Mouse (Mus musculus) ES-Bruce4 (cell line): Measurements from ENCODE around the gene Serpinb9. TPM values are rescaled to one million over a fixed set of nuclear protein-coding genes. Genes with fewer than 3 reads are reported as not detected.
"Not testable (repeated sequence)": the region's sequence is repeated elsewhere in the genome, so short reads cannot be mapped to it uniquely, and the experiment has no call there.

Experiments used
- H3K27ac ChIP-seq: 2 replicates; pipeline ENCODE4 v1.5.1; 2012; ENCODE audit warnings: low read length, inconsistent platforms; ENCODE audit not compliant: insufficient read depth
- H3K27me3 ChIP-seq: 2 replicates; pipeline ENCODE4 v1.6.1; 2012; ENCODE audit warnings: mild to moderate bottlenecking, low read length, inconsistent platforms; ENCODE audit not compliant: control insufficient read depth, poor library complexity, insufficient read depth, severe bottlenecking
- H3K36me3 ChIP-seq: 2 replicates; pipeline ENCODE4 v1.6.1; 2012; ENCODE audit warnings: inconsistent platforms, mild to moderate bottlenecking, low read length, moderate library complexity; ENCODE audit not compliant: control insufficient read depth, poor library complexity, insufficient read depth, severe bottlenecking
- H3K4me1 ChIP-seq: one replicate; pipeline ENCODE4 v1.8.1; 2011; ENCODE audit warnings: low read length; ENCODE audit not compliant: control insufficient read depth, insufficient read depth
- H3K4me3 ChIP-seq: 2 replicates; pipeline ENCODE4 v1.5.1; 2011; ENCODE audit warnings: low read depth, mild to moderate bottlenecking, low read length
- H3K9ac ChIP-seq: 2 replicates; pipeline ENCODE4 v1.6.1; 2012; ENCODE audit warnings: low read depth, mild to moderate bottlenecking, inconsistent platforms; ENCODE audit not compliant: poor library complexity, severe bottlenecking
- H3K9me3 ChIP-seq: replicated peaks from 2 replicates; pipeline ENCODE4 v1.6.1; 2012; ENCODE audit warnings: mild to moderate bottlenecking, low read length, inconsistent platforms; ENCODE audit not compliant: control insufficient read depth, poor library complexity, insufficient read depth, severe bottlenecking
- CTCF ChIP-seq: IDR thresholded peaks from one replicate; pipeline ENCODE4 v1.8.1; 2011; ENCODE audit warnings: low read depth, low read length
- EP300 ChIP-seq: IDR thresholded peaks from 2 replicates; pipeline ENCODE4 v1.6.1; 2011; ENCODE audit warnings: low read depth, low read length; ENCODE audit not compliant: insufficient read depth
- POLR2A ChIP-seq: IDR thresholded peaks from one replicate; pipeline ENCODE4 v1.8.1; 2011; ENCODE audit warnings: low read length; ENCODE audit not compliant: insufficient read depth
- polyA plus RNA-seq: library from polyadenylated mRNA; stranded (reverse); fragments of >200 nt; gene quantifications from 2 replicates; pipeline ENCODE4 v1.2.4, GENCODE M21; 2011; ENCODE audit warnings: low read depth; ENCODE audit not compliant: missing spikeins, insufficient read depth, insufficient read length

Serpinb9 gene
- polyA plus RNA-seq = 3.4 and 3.7 TPM in 2 replicates

DNA sequence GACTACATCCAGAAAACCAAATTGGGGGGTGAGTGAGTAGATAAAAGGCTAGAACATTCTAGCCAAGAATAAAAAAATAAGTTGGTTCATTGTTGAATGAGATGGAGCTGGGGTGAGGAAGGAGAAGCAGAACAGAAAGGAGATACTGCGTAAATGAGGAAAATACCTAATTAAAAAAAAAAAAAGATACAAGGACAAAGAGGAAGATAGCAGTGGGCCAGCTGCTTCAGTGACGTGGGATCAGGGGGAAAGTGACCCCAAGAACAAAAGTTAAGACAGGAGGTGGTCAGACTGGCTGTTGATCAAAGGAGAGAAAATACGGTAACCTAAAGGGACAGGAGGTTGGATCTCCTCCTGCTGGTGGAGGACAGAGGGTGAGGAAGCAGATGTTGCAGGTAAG, at the start of gene Serpinb9:
Gene Serpinb9, plus strand, starts transcription at position 301 of the 400 bp plus-strand sequence.
- H3K4me3 ChIP-seq = no peak within 1 kb of the TSS
- H3K27ac ChIP-seq = no peak within 1 kb of the TSS

GRCm38 (mm10) chr13:32956537-32956936, 46.5 kb upstream of the Serpinb9 start:
- Histone ChIP-seq H3K9ac (no peak overlapping the region), H3K36me3 (no peaks in the 10 kb centered on the region), H3K4me3 (no peak overlapping the region), H3K9me3 (peaks cover 11% of the 10 kb centered on the region), H3K27ac (no peak overlapping the region), H3K27me3 (no peaks in the 10 kb centered on the region), H3K4me1 (no peaks in the 10 kb centered on the region)
- TF ChIP-seq POLR2A = no peak
- TF ChIP-seq CTCF = no peak
- no peak for TF ChIP-seq EP300

More for the DNA sequence above, at the start of gene Serpinb9:
- Histone ChIP-seq H3K36me3 (no peaks in the 10 kb centered on the region), H3K9ac (no peak within 1 kb of the TSS), H3K9me3 (no peaks in the 10 kb centered on the region), H3K4me1 (peaks cover 4% of the 10 kb centered on the region), H3K27me3 (no peaks in the 10 kb centered on the region)
- TF ChIP-seq CTCF = no peak
- no peak for TF ChIP-seq EP300
- no peak for TF ChIP-seq POLR2A

GRCm38 (mm10) chr13:32957917-32958316, 45.1 kb upstream of the Serpinb9 start:
- Histone ChIP-seq H3K9ac (no peak overlapping the region), H3K27ac (no peak overlapping the region), H3K4me1 (no peaks in the 10 kb centered on the region), H3K27me3 (no peaks in the 10 kb centered on the region), H3K9me3 (peaks cover 11% of the 10 kb centered on the region), H3K36me3 (no peaks in the 10 kb centered on the region), H3K4me3 (no peak overlapping the region)
- TF ChIP-seq EP300 = no peak
- no peak for TF ChIP-seq CTCF
- no peak for TF ChIP-seq POLR2A

- H3K27ac ChIP-seq, H3K4me1 ChIP-seq, H3K36me3 ChIP-seq, H3K4me3 ChIP-seq, H3K9ac ChIP-seq, H3K27me3 ChIP-seq: not testable (repeated sequence)
- peaks cover 11% of the 10 kb centered on the region for H3K9me3 ChIP-seq
Measured at GRCm38 (mm10) chr13:32958521-32958920, 44.5 kb upstream of the Serpinb9 start.

- no peaks in the 10 kb centered on the region for H3K4me1 ChIP-seq
- TF ChIP-seq EP300 = no peak
- TF ChIP-seq POLR2A = no peak
- no peak overlapping the region for H3K9ac ChIP-seq
- no peaks in the 10 kb centered on the region for H3K36me3 ChIP-seq
- H3K27me3 ChIP-seq = no peaks in the 10 kb centered on the region; the same call in 1 of the 2 replicates
- H3K27ac ChIP-seq = no peak overlapping the region
- H3K4me3 ChIP-seq = no peak overlapping the region
- H3K9me3 ChIP-seq = no peaks in the 10 kb centered on the region
Measured at GRCm38 (mm10) chr13:32963990-32964753, 38.9 kb upstream of the Serpinb9 start.

GRCm38 (mm10) chr13:32964989-32965811, 37.9 kb upstream of the Serpinb9 start, which contains the start of gene Serpinb6b:
Serpinb6b (plus strand) TSS chr13:32965209.
- H3K9ac ChIP-seq = no peak within 1 kb of the TSS
- no peaks in the 10 kb centered on the region for H3K9me3 ChIP-seq
- no peaks in the 10 kb centered on the region; the same call in 1 of the 2 replicates for H3K27me3 ChIP-seq
- TF ChIP-seq EP300 = no peak
- no peak for TF ChIP-seq CTCF
- TF ChIP-seq POLR2A = no peak
- H3K36me3 ChIP-seq = no peaks in the 10 kb centered on the region
- H3K4me3 ChIP-seq = no peak within 1 kb of the TSS; the same call in 1 of the 2 replicates
- H3K27ac ChIP-seq = no peak within 1 kb of the TSS
- no peaks in the 10 kb centered on the region for H3K4me1 ChIP-seq
